Comparison of ENCODE assay signal across 8 mouse cellular contexts in genomic region chr5:27791303-27792172, GRCm38 (mm10). TPM values are rescaled to one million over a fixed set of nuclear protein-coding genes. Genes with fewer than 3 reads are reported as not detected.
DNase-seq lines count a peak whose midpoint lies in the region; ATAC-seq and TF ChIP-seq lines count a peak whose summit lies in the region.

Gene Paxip1 (minus strand): TSS chr5:27791691.

- H3K27me3 ChIP-seq in hindbrain, postnatal 0 days (ENCODE audit: insufficient read depth, low read length) = no peaks in the 10 kb centered on the region

- peak within 1 kb of the TSS; percentile 100 for H3K27ac ChIP-seq in gastrocnemius, adult 2 months
- peak within 1 kb of the TSS; percentile 89 for H3K27ac ChIP-seq in hindbrain, postnatal 0 days
- H3K27ac ChIP-seq in left cerebral cortex, adult 2 months = peak within 1 kb of the TSS; percentile 100

- H3K4me1 ChIP-seq in hindbrain, postnatal 0 days (ENCODE audit: insufficient read depth, low read length) = peaks cover 13% of the 10 kb centered on the region

- intact Hi-C loops in gastrocnemius, adult 2 months (cut with DNase I) = loop anchor here (2.0 kb wide), 1 partner anchor 281 kb away; no protein-coding TSS in a partner anchor
- intact Hi-C loops in left cerebral cortex, adult 2 months (cut with DNase I) = loop anchor here (1.0 to 2.0 kb wide), 3 partner anchors 51 to 301 kb away; partner anchors contain the start of gene Htr5a

- H3K4me2 ChIP-seq in hindbrain, postnatal 0 days (ENCODE audit: low read depth, low read length) = peak within 1 kb of the TSS; percentile 77

- ATAC-seq in common myeloid progenitor, adult 5-6 weeks (replicated peaks; ENCODE audit: low read depth, poor library complexity, severe bottlenecking) = peak; percentile 85
- peak; percentile 97 for ATAC-seq in hindbrain, postnatal 0 days
- ATAC-seq in megakaryocyte, adult 5-6 weeks (ENCODE audit: poor library complexity, severe bottlenecking) = peak; percentile 84

- H3K36me3 ChIP-seq in hindbrain, postnatal 0 days (ENCODE audit: insufficient read depth, low read length) = peaks cover 5% of the 10 kb centered on the region; the same call in 1 of the 2 replicates

- H3K9ac ChIP-seq in hindbrain, postnatal 0 days (replicated peaks; ENCODE audit: low read length) = peak within 1 kb of the TSS; percentile 74

- H3K9me3 ChIP-seq in hindbrain, postnatal 0 days (ENCODE audit: low read length) = no peaks in the 10 kb centered on the region

- no peak for TF ChIP-seq CTCF in gastrocnemius, adult 2 months (IDR thresholded peaks at IDR 0.05)
- TF ChIP-seq CTCF in hindbrain, postnatal 0 days (IDR thresholded peaks at IDR 0.05; ENCODE audit: low read depth) = peak; percentile 26
- TF ChIP-seq CTCF in left cerebral cortex, adult 2 months (IDR thresholded peaks at IDR 0.05) = no peak; the same call in 1 of the 2 replicates

- peak within 1 kb of the TSS; percentile 78 for H3K4me3 ChIP-seq in gastrocnemius, adult 2 months
- peak within 1 kb of the TSS; percentile 67 for H3K4me3 ChIP-seq in hindbrain, postnatal 0 days (ENCODE audit: low read length)
- H3K4me3 ChIP-seq in left cerebral cortex, adult 2 months = peak within 1 kb of the TSS; percentile 56

- peak; percentile 98 for DNase-seq in ZHBTc4 (ENCODE audit: low read depth, low spot score)
- DNase-seq in gastrocnemius, adult 2 months = peak; percentile 98
- peak; percentile 98 for DNase-seq in hindbrain, postnatal 0 days (ENCODE audit: low spot score)
- peak; percentile 94 to 95 for DNase-seq in left cerebral cortex, adult 2 months (ENCODE audit: extremely low spot score in 1 of 2, low spot score in 2 of 2)
- peak; percentile 94 to 96 for DNase-seq in right cerebral cortex, adult 2 months (ENCODE audit: low spot score in 2 of 2)
- peak; percentile 97 for DNase-seq in urinary bladder, postnatal 14 days (ENCODE audit: low spot score)

- under 1% methylated on average over 72 of the region's 73 CpGs for WGBS in hindbrain, postnatal 0 days

RNA-seq across cellular contexts. Expression of gene Paxip1, which starts in this region (rescaled TPM):
- 23.8 and 44.4 TPM in 2 replicates for total RNA-seq in common myeloid progenitor, adult 5-6 weeks (2017)
- 10 to 100 TPM; 11.5 to 12.7 TPM for total RNA-seq in gastrocnemius, adult 2 months (2021)
- 33.2 and 41.7 TPM in 2 replicates for total RNA-seq in hindbrain, postnatal 0 days (2014; rRNA removed)
- 20.6 and 20.9 TPM in 2 replicates for polyA plus RNA-seq in hindbrain, postnatal 0 days (2015; fragmentation: Nextera tagmentation; extraction: Ambion mirVana)
- 10 to 100 TPM; 48.9 to 50.6 TPM for total RNA-seq in left cerebral cortex, adult 2 months (2021)
- 26.9 and 29.6 TPM in 2 replicates for total RNA-seq in megakaryocyte, adult 5-6 weeks (2015)
- 23.9 and 33.0 TPM in 2 replicates for total RNA-seq in megakaryocyte, adult 5-6 weeks (2017)

Comparison
In these comparisons a context has a peak if more than half of its experiments do, and no peak if none do; other contexts are left out.
1. Peak in every context shown above with its lines: DNase-seq, ATAC-seq, H3K4me3 ChIP-seq and H3K27ac ChIP-seq.